In genomic region chr10:61277918-61278674, GRCm38 (mm10) we compare ENCODE assay signal across 8 mouse cellular contexts. TPM values are rescaled to one million over a fixed set of nuclear protein-coding genes. Genes with fewer than 3 reads are reported as not detected.
DNase-seq lines count a peak whose midpoint lies in the region; ATAC-seq and TF ChIP-seq lines count a peak whose summit lies in the region.
"Had no signal": no experiment of that assay in that cellular context is flagged by ENCODE, and none has a peak within 500 bp of the region (broad histone marks: within the 10 kb centered on the region; RNA-seq: fewer than 3 reads in every experiment).

No protein-coding gene starts in this region.

- H3K27me3 ChIP-seq in kidney, postnatal 0 days (ENCODE audit: insufficient read depth, low read length) = no peaks in the 10 kb centered on the region
- no peaks in the 10 kb centered on the region for H3K27me3 ChIP-seq in stomach, postnatal 0 days (ENCODE audit: control insufficient read depth, insufficient read depth, low read length)

- H3K4me2 ChIP-seq in kidney, postnatal 0 days (ENCODE audit: low read length) = no peak overlapping the region
- no peak overlapping the region for H3K4me2 ChIP-seq in stomach, postnatal 0 days (replicated peaks; ENCODE audit: low read depth)

- H3K4me3 ChIP-seq in kidney, postnatal 0 days (replicated peaks; ENCODE audit: low read depth, low read length) = no peak overlapping the region
- no peak overlapping the region for H3K4me3 ChIP-seq in stomach, postnatal 0 days (ENCODE audit: low read depth, low read length)

- H3K27ac ChIP-seq in kidney, postnatal 0 days = peak overlapping the region; percentile 25; the same call in 1 of the 2 replicates
- H3K27ac ChIP-seq in stomach, postnatal 0 days (replicated peaks) = peak overlapping the region; percentile 36; the same call in 1 of the 2 replicates

- no peaks in the 10 kb centered on the region for H3K36me3 ChIP-seq in kidney, postnatal 0 days (ENCODE audit: insufficient read depth, low read length)
- H3K36me3 ChIP-seq in stomach, postnatal 0 days (ENCODE audit: control insufficient read depth, insufficient read depth, low read length) = no peaks in the 10 kb centered on the region

- ATAC-seq in kidney, postnatal 0 days (replicated peaks; ENCODE audit: low FRiP score, low read depth) = no peak
- peak; percentile 55; the same call in 1 of the 2 replicates for ATAC-seq in stomach, postnatal 0 days (ENCODE audit: low FRiP score, low TSS enrichment)
- no peak for ATAC-seq in CD4-positive, CD25-positive, alpha-beta regulatory T cell, adult 4 months

- TF ChIP-seq EP300 in stomach, postnatal 0 days (optimal IDR thresholded peaks at IDR 0.05) = no peak

- H3K4me1 ChIP-seq in kidney, postnatal 0 days (replicated peaks; ENCODE audit: insufficient read depth, low read length) = no peaks in the 10 kb centered on the region; the same call in 1 of the 2 replicates
- H3K4me1 ChIP-seq in stomach, postnatal 0 days (replicated peaks; ENCODE audit: control insufficient read depth, insufficient read depth) = no peaks in the 10 kb centered on the region; the same call in 1 of the 2 replicates

- WGBS in kidney, postnatal 0 days = 44% methylated on average over 14 of the region's 14 CpGs
- WGBS in stomach, postnatal 0 days = 50% methylated on average over 14 of the region's 14 CpGs

- H3K9me3 ChIP-seq in kidney, postnatal 0 days (replicated peaks; ENCODE audit: low read length) = no peaks in the 10 kb centered on the region
- H3K9me3 ChIP-seq in stomach, postnatal 0 days (ENCODE audit: control insufficient read depth, low read length) = no peaks in the 10 kb centered on the region

- no peak for TF ChIP-seq CTCF in kidney, postnatal 0 days (IDR thresholded peaks at IDR 0.05; ENCODE audit: low read depth)
- TF ChIP-seq CTCF in stomach, postnatal 0 days (IDR thresholded peaks at IDR 0.05; ENCODE audit: low read depth) = no peak

- DNase-seq in ovary, postnatal 14 days (ENCODE audit: low spot score) = peak; percentile 36
- no peak for DNase-seq in ovary, adult 18-20 months (ENCODE audit: low spot score)
- DNase-seq in gastrocnemius, adult 8-10 months (ENCODE audit: low spot score in 2 of 2) = peak; percentile 53 to 64
- DNase-seq in kidney, postnatal 0 days (ENCODE audit: low spot score) = peak; percentile 84
- no peak for DNase-seq in stomach, postnatal 0 days (ENCODE audit: low spot score)
- DNase-seq in layer of hippocampus, adult 18-20 months (ENCODE audit: low spot score in 2 of 2) = no peak

- H3K9ac ChIP-seq in kidney, postnatal 0 days (ENCODE audit: low read depth, low read length) = no peak overlapping the region
- no peak overlapping the region for H3K9ac ChIP-seq in stomach, postnatal 0 days (ENCODE audit: low read length)

RNA-seq across cellular contexts. Expression of gene Adamts14, which starts 4.9 kb away (rescaled TPM):
- under 1 TPM; 0.31 to 0.58 (median 0.47) TPM for total RNA-seq in gastrocnemius, adult 8-10 months (2022)
- polyA plus RNA-seq in kidney, postnatal 0 days (2015; fragmentation: Nextera tagmentation; extraction: Ambion mirVana) = 0.71 and 0.89 TPM in 2 replicates
- polyA plus RNA-seq in stomach, postnatal 0 days (2015; fragmentation: Nextera tagmentation; extraction: Ambion mirVana) = 1.1 TPM in 2 replicates
- 1 to 10 TPM; 1.2 to 1.4 TPM for total RNA-seq in layer of hippocampus, adult 18-20 months (2021)
- polyA plus RNA-seq in CD4-positive, CD25-positive, alpha-beta regulatory T cell, adult 4 months (2017; shearing (Covaris generic)) = under 1 TPM in 1 of 2 experiments, not detected in 1; 0.11 TPM

RNA-seq across cellular contexts. Expression of gene Prf1, which starts 19.5 kb away (rescaled TPM):
- total RNA-seq in gastrocnemius, adult 8-10 months (2022) = not detected
- 0.05 TPM in 1 of 2 replicates, not detected in the other for polyA plus RNA-seq in kidney, postnatal 0 days (2015; fragmentation: Nextera tagmentation; extraction: Ambion mirVana)
- polyA plus RNA-seq in stomach, postnatal 0 days (2015; fragmentation: Nextera tagmentation; extraction: Ambion mirVana) = 0.05 TPM in 1 of 2 replicates, not detected in the other
- not detected for total RNA-seq in layer of hippocampus, adult 18-20 months (2021)
- polyA plus RNA-seq in CD4-positive, CD25-positive, alpha-beta regulatory T cell, adult 4 months (2017; shearing (Covaris generic)) = 10 to 100 TPM in 1 of 2 experiments, 1 to 10 TPM in 1; 6.8 to 14.3 TPM
- total RNA-seq: left cerebral cortex, postnatal 14 days had no signal

Comparison
In these comparisons a context has a peak if more than half of its experiments do, and no peak if none do; other contexts are left out.
1. DNase-seq: peak in ovary, postnatal 14 days (single experiment), gastrocnemius, adult 8-10 months (2 of 2) and kidney, postnatal 0 days (single experiment); none in ovary, adult 18-20 months (single experiment), stomach, postnatal 0 days (single experiment) and layer of hippocampus, adult 18-20 months (0 of 2).